8 mouse cellular contexts compared by ENCODE assay signal in genomic region chr11:78837989-78838388, GRCm38 (mm10). TPM values are rescaled to one million over a fixed set of nuclear protein-coding genes. Genes with fewer than 3 reads are reported as not detected.
A peak's percentile ranks its signal among the peaks of the same experiment; 100 is the strongest.
DNase-seq lines count a peak whose midpoint lies in the region; TF ChIP-seq lines count a peak whose summit lies in the region.
"Had no signal": no experiment of that assay in that cellular context is flagged by ENCODE, and none has a peak within 500 bp of the region (broad histone marks: within the 10 kb centered on the region; RNA-seq: fewer than 3 reads in every experiment).

No protein-coding gene starts in this region.

- peak; percentile 90 for TF ChIP-seq CTCF in layer of hippocampus, adult 2 months (conservative IDR thresholded peaks at IDR 0.05)

- DNase-seq in layer of hippocampus, adult 2 months (ENCODE audit: low spot score in 2 of 2): peak; percentile 50 to 77
- DNase-seq in layer of hippocampus, adult 9-10 months (ENCODE audit: low spot score): no peak
- peak; percentile 59 for DNase-seq in R1 (ENCODE audit: low read depth, low spot score)
- DNase-seq in cerebellum, adult 9-11 months: peak; percentile 55
- DNase-seq in induced T-regulatory cell, adult 2 months (ENCODE audit: low read depth): peak; percentile 83
- DNase-seq in lung, postnatal 36 days: peak; percentile 77
- DNase-seq in spleen, postnatal 36 days (ENCODE audit: low spot score in 2 of 2): peak; percentile 19 to 51

- no peak overlapping the region for H3K27ac ChIP-seq in layer of hippocampus, adult 2 months

- no peak overlapping the region for H3K4me3 ChIP-seq in layer of hippocampus, adult 2 months
- H3K4me3 ChIP-seq: megakaryocyte, embryonic 14.5 days had no signal

RNA-seq across cellular contexts. Expression of gene Lyrm9, which starts 11.6 kb away (rescaled TPM):
- total RNA-seq in layer of hippocampus, adult 2 months (2021): 10 to 100 TPM; 20.6 to 22.0 TPM
